Mouse (Mus musculus) cerebellum, postnatal 10 days (tissue): ENCODE data around the gene Stpg4.

Experiments
- DNase-seq, 2 experiments: peaks; one replicate each; pipeline ENCODE4 v3.0.0; 2021; ENCODE audit warnings: mixed read lengths in 2 of 2

Gene Stpg4

GRCm38 (mm10) chr17:87446767-87447611 lies 19.4 kb upstream of the Stpg4 start, which contains the start of gene Calm2:
Calm2 (minus strand) TSS chr17:87446935.
- DNase-seq = peak; percentile 99

DNA sequence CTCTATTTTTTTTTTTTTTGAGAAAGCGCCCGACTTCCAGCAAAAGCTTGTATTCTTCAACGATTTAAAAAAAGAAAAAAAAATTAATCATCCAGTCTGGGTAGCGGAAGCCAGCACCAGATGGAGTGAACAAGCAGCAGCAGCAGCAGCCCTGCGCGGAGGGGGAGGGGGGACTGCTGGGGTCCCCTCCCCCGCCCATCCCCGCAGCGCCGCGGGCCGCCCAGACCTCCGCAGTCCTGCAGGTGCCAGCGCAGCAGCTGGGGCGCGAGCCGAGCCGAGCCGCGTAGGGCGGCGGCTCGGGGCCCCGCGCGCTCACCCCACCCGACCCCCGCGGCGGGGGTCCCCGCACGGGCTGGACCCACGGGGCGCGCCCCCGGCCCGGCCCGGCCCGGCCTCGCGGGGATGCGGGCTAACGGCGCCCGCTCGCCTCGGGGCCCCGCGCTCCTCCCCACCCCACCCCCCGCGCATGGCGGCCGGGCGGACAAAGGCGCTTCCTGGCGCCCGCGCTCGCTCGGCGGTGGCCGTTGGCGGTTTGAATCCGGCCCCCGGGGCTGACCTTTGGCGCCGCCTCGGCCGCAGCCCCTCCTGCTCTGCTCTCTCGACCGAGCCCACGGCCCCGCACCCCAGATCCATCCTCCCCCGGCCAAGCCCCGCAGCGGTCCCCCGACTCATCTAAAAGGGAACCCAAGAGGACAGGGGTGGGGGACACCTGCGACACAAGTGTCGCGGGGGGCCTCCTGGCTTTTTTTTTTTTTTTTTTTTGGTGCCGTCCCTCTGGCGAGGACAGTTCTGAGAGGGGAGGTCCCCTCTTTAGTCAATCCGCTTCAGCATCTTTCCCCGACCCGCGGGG lies 18.6 kb upstream of the Stpg4 start:
- peak; percentile 89 to 93 for DNase-seq

- DNase-seq = peak in 1 of 2 experiments; percentile 45
Observed at GRCm38 (mm10) chr17:87445337-87445916, 17.9 kb upstream of the Stpg4 start.

- DNase-seq = no peak
Observed at GRCm38 (mm10) chr17:87444763-87445162, 17.2 kb upstream of the Stpg4 start.

DNA sequence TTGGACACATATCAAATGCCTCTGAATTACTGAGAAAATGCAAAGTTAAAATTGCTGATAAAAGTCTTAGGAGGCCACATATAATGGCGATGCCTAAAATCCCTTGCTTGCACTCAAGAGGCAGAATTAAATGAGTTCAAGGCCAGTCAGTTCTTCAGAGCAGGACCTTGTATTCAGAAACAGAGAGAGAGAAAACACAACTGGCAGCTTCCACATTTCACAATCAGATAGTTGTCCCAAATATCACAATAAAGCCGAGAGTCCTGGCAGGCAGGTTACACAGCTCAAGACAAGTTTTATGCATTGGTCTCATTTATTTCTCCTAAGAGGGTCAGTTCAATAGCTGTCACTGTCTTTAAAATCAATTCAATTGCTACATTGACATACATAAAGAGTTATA lies 14.0 kb upstream of the Stpg4 start:
- no peak for DNase-seq

DNA sequence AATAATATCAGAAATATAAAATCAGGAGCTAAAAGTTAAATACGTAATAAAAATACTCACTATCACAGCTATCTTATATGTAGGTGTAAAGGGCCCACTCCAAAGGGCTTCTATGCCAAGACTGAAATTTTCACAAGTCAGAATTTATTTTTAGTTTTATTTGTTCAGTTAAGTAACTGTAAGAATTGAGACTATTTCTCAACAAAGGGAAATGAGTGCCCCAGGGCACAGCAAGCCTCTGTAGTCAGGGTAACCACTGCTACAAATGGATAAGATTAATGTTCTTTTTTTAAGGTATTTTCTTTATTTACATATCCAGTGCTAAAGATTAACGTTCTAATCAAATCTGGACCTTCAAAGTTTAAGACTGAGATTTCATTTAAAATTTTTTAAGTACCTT lies 11.9 kb upstream of the Stpg4 start:
- no peak for DNase-seq

DNA sequence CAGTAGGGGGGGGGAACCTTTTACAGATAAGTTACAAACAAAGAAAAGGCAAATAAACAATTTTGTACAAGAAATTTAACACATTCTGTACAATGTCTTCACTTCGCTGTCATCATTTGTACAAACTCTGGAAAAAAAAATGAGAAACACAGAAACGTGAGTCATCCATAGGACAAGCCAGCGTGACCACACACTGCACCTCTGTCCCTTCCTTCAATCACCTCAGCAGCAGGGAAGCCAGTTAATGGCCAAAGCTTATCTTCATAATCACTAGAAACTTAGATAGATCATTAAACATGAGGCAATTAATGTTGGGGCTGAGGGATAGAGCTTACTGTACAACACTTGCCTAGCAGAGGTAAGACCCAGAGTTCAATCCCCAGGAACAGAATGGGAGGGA lies 6.4 kb upstream of the Stpg4 start:
- no peak for DNase-seq

- DNase-seq = no peak
Observed at GRCm38 (mm10) chr17:87432743-87433142, 5.2 kb upstream of the Stpg4 start.

- DNase-seq = no peak
Observed at GRCm38 (mm10) chr17:87432314-87432713, 4.8 kb upstream of the Stpg4 start.

DNA sequence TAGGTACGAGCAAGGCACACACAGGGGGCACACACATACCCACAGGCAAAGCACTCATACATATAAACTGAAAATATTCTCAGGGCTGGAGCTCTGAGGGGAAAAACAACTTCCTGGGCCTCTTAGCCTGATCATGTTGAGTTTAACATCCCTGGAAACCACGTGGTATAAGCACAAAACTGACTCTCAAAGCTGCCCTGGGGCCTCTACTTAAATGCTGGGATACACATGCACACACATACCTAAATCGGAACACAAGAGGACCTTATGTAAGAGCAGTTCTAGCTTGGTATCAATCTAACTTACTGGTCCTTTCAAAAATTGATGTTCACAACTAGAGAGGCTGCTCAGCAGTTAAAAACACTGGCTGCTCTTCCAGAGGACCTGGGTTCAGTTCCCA lies 1.9 kb upstream of the Stpg4 start:
- DNase-seq = no peak

DNA sequence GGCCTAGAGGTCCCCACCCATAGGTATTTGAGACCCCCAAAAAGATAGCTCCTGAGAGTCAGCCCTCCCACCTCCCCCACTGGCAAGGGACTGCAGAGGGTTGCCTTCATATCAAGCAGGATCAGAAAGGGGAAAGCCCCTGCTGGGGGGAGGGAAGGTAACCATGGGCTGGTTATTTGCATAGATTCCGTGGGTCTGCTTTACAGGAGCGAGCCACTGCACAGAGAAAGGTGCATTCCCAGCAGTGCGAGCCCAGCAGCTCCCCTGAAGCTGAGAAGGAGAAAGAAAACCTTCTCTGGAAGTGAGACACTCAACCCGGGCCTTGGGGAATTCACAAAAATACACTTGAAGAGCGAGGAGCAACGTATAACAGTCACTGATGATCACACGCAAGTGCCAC lies 9.5 kb downstream of the Stpg4 start:
- DNase-seq = no peak

- no peak for DNase-seq
Observed at GRCm38 (mm10) chr17:87406646-87407045, 20.9 kb downstream of the Stpg4 start.

- no peak for DNase-seq
Observed at GRCm38 (mm10) chr17:87405576-87405975, 22.0 kb downstream of the Stpg4 start.

GRCm38 (mm10) chr17:87403462-87403861 lies 24.1 kb downstream of the Stpg4 start:
- no peak for DNase-seq

GRCm38 (mm10) chr17:87402444-87402843 lies 25.1 kb downstream of the Stpg4 start:
- no peak for DNase-seq

DNA sequence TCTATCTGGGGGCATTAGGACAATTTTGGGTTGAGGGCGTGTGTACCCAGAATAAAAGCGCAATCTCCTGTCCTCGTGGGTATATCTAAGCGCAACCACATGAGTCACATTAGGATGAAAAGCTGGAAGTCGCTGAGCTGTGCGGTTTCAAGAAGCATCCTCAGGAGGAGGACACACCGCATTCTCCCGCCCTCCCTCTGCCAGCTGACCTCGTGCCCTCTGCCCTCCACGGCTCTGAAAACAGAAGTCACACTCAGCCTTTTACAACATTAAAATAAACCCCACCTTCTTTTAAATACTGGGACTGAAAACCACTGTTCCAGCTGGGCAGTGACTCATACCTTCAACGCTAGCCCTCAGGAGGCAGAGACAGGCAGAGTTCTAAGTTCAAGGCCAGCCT lies 30.5 kb downstream of the Stpg4 start:
- DNase-seq = no peak

GRCm38 (mm10) chr17:87391242-87391641 lies 36.3 kb downstream of the Stpg4 start:
- no peak for DNase-seq

DNA sequence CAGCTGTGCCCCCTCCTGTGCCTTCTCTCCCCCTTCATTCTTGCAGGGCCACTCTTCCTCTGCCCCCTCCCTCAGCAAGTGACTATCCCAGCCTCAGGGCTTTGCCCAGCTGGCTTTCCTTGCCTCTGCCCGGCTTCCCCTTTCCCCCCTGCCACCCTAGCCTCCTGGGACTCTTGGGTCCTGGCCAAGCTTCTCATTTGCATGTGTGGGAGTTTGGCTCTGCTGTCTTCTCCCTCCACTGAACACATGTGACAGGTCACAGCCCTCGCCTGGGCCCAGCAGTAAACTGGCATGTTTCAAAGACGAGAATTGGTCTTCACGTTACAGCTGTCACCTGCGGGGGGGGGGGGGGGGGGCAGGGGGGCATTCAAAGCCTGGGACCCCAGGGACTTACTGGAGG lies 40.5 kb downstream of the Stpg4 start:
- peak; percentile 55 to 73 for DNase-seq

GRCm38 (mm10) chr17:87385835-87386234 lies 41.7 kb downstream of the Stpg4 start:
- peak in 1 of 2 experiments; percentile 53 for DNase-seq

- DNase-seq = no peak
Observed at GRCm38 (mm10) chr17:87380681-87381080, 46.9 kb downstream of the Stpg4 start.

- DNase-seq = peak in 1 of 2 experiments; percentile 40
Observed at GRCm38 (mm10) chr17:87379821-87380220, 47.7 kb downstream of the Stpg4 start.

DNA sequence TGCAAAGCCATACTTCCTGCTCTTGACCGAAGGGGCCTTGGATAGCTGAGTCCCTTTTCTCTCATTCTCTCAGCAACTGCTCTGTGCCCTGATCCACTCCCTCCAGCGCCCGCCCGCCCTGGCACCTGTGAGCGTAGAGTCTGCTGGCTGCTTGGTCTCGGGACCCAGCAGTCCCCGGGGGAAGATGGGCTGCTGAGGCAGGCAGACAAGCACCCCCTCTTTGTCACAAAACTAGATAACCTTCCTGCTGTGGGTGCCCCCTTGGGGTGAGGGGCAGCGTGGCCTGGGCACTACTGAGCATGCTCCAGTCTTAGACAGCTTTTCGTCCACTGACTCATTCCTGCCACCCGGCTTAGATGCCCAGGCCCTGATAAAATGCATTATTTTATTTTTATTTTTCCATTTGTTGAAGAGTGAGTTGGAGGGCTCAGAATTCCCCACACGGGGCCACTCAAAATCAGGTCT lies 48.3 kb downstream of the Stpg4 start:
- DNase-seq = no peak
